Mouse (Mus musculus): Measurements from ENCODE around the gene Mettl18. TPM values are rescaled to one million over a fixed set of nuclear protein-coding genes. Genes with fewer than 3 reads are reported as not detected.
"Not testable (repeated sequence)": the region's sequence is repeated elsewhere in the genome, so short reads cannot be mapped to it uniquely, and the experiment has no call there.

Mettl18 gene
- polyA plus RNA-seq, 1 experiment from 2014 or later, result 8.6 TPM

DNA sequence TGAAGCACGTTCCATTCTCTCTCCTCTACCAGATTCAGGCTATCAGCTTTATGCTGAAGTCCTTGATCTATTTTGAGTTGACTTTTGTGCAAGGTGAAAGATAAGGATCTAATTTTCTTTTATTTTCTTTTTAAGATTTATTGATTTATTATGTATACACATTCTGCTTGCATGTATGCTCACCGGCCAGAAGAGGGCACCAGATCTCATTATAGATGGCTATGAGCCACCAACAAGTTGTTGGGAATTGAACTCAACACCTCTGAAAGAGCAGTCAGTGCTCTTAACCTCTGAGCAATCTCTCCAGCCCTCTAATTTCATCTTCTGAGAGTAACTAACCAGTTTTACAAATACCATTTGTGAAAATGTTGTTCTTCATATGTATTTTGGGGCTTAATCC, 14.5 kb downstream of the Mettl18 start:
- H3K4me1 ChIP-seq, result no peaks in the 10 kb centered on the region
- H3K36me3 ChIP-seq, result no peaks in the 10 kb centered on the region
- no peak overlapping the region for H3K9ac ChIP-seq (replicated peaks)
- H3K4me2 ChIP-seq (replicated peaks), result no peak overlapping the region
- H3K27ac ChIP-seq (replicated peaks), result no peak overlapping the region
- no peaks in the 10 kb centered on the region for H3K27me3 ChIP-seq
- 48% methylated on average over 2 of the region's 2 CpGs for WGBS
- H3K9me3 ChIP-seq, result no peaks in the 10 kb centered on the region
- no peak overlapping the region for H3K4me3 ChIP-seq
- no peak for ATAC-seq (replicated peaks)

GRCm38 (mm10) chr1:164014616-164015015, 19.9 kb downstream of the Mettl18 start:
- H3K9me3 ChIP-seq, result no peaks in the 10 kb centered on the region
- H3K4me3 ChIP-seq, result no peak overlapping the region
- H3K4me2 ChIP-seq (replicated peaks), result no peak overlapping the region
- H3K27me3 ChIP-seq, result no peaks in the 10 kb centered on the region
- H3K27ac ChIP-seq (replicated peaks), result no peak overlapping the region
- 69% methylated on average over 1 of the region's 1 CpGs for WGBS
- no peak overlapping the region for H3K9ac ChIP-seq (replicated peaks)
- no peak for ATAC-seq (replicated peaks)
- H3K36me3 ChIP-seq, result no peaks in the 10 kb centered on the region
- no peaks in the 10 kb centered on the region for H3K4me1 ChIP-seq

- no peak for ATAC-seq (replicated peaks)
- Histone ChIP-seq H3K36me3 (no peaks in the 10 kb centered on the region), H3K4me1 (no peaks in the 10 kb centered on the region), H3K4me2 (replicated peaks) (no peak overlapping the region), H3K27ac (replicated peaks) (no peak overlapping the region), H3K9me3 (no peaks in the 10 kb centered on the region), H3K9ac (replicated peaks) (no peak overlapping the region), H3K4me3 (no peak overlapping the region), H3K27me3 (no peaks in the 10 kb centered on the region)
- 89% methylated on average over 16 of the region's 16 CpGs for WGBS
Observed at GRCm38 (mm10) chr1:164018221-164018896, 23.7 kb downstream of the Mettl18 start.

DNA sequence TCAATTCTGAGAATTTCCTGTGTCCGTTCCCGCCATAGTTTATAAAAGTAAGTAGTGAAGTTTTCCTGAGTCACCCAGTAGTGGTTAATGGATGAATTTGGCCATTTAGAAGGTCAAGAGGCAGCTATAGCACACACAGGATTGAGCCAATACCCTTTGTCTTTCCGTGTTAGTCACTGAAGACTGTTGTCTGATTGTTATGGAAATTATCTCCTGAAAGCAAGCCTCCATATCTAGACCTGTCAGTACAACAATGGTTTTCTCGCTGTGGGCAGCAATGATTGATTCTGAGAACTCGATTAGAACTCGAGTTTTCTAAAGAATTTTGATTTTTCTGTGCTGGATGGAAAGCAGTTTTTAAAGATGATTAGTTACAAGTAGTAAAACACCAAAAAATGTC, 25.1 kb downstream of the Mettl18 start:
- H3K4me2 ChIP-seq (replicated peaks), result no peak overlapping the region
- no peak overlapping the region for H3K4me3 ChIP-seq
- no peaks in the 10 kb centered on the region for H3K9me3 ChIP-seq
- H3K27ac ChIP-seq (replicated peaks), result no peak overlapping the region
- ATAC-seq (replicated peaks), result no peak
- H3K36me3 ChIP-seq, result no peaks in the 10 kb centered on the region
- no peaks in the 10 kb centered on the region for H3K27me3 ChIP-seq
- no peak overlapping the region for H3K9ac ChIP-seq (replicated peaks)
- no peaks in the 10 kb centered on the region for H3K4me1 ChIP-seq
- 42% methylated on average over 6 of the region's 6 CpGs for WGBS

GRCm38 (mm10) chr1:164020746-164021145, 26.1 kb downstream of the Mettl18 start:
- not testable (repeated sequence) for H3K9ac ChIP-seq (replicated peaks); H3K27me3 ChIP-seq; ATAC-seq (replicated peaks); H3K4me2 ChIP-seq (replicated peaks); H3K36me3 ChIP-seq; H3K4me1 ChIP-seq; H3K4me3 ChIP-seq; H3K9me3 ChIP-seq; H3K27ac ChIP-seq (replicated peaks)
- WGBS, result 95% methylated on average over 3 of the region's 3 CpGs

DNA sequence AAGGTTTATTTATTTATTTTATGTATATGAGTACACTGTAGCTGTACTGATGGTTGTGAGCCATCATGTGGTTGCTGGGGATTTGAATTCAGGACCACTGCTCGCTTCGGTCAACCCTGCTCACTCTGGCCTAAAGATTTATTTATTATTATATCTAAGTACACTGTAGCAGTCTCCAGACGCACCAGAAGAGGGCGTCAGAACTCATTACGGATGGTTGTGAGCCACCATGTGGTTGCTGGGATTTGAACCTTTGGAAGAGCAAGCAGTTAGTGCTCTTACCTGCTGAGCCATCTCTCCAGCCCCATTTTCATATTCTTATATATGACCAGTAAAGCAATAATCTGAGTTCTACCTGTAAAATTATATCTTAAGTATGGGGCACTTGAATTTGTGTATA, 27.4 kb downstream of the Mettl18 start:
- not testable (repeated sequence) for H3K9me3 ChIP-seq; H3K27ac ChIP-seq (replicated peaks); H3K4me1 ChIP-seq; H3K4me2 ChIP-seq (replicated peaks); H3K36me3 ChIP-seq; H3K9ac ChIP-seq (replicated peaks); H3K27me3 ChIP-seq; H3K4me3 ChIP-seq; ATAC-seq (replicated peaks)
- 87% methylated on average over 5 of the region's 5 CpGs for WGBS

DNA sequence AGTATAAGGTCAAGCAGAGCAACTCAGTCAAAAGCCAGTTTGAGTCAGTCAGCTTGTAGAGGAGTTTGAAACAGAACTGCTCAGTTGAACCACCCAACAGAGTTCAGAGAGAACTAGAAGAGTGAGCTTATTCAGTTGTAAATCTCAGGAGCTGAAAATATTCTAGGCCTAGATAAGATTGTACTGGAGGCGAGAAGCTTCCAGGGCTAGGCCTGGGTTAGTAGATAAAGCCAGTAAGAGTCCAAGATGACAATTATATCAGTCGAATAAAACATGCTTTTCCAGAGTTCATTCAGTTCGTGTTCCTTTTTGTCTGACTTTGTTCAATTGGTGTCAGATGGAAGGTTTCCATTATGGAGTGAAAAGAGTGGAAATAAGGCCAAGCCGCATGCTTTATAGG, 31.0 kb downstream of the Mettl18 start:
- H3K4me3 ChIP-seq, result no peak overlapping the region
- ATAC-seq (replicated peaks), result no peak
- H3K27me3 ChIP-seq, result no peaks in the 10 kb centered on the region
- no peak overlapping the region for H3K9ac ChIP-seq (replicated peaks)
- H3K36me3 ChIP-seq, result no peaks in the 10 kb centered on the region
- 0 out of 2 replicates have a peak, but pooled peaks cover 3% of the 10 kb centered on the region for H3K9me3 ChIP-seq
- no peaks in the 10 kb centered on the region for H3K4me1 ChIP-seq
- no peak overlapping the region for H3K4me2 ChIP-seq (replicated peaks)
- 83% methylated on average over 4 of the region's 4 CpGs for WGBS
- no peak overlapping the region for H3K27ac ChIP-seq (replicated peaks)

DNA sequence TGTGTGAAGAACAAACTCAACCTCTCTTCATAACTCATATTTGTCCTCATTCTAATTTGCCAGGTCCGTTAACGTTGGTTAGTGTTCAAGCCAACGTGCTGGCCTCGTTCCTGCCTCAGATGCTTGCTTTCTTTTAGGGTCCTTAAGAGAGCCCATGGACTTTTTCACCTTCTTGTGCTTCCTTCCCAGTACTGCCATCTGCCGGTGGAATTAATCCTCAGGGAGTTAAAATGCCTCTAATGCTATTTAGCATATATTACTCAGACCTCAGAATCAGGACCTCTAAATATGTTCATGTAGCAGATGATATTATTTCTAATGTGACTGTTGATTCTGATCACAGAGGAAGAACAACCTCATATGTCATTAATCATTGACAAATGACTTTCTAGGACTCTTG, 32.7 kb downstream of the Mettl18 start:
- H3K9ac ChIP-seq (replicated peaks), result no peak overlapping the region
- no peak overlapping the region for H3K27ac ChIP-seq (replicated peaks)
- 63% methylated on average over 5 of the region's 5 CpGs for WGBS
- no peak overlapping the region for H3K4me3 ChIP-seq
- H3K4me1 ChIP-seq, result no peaks in the 10 kb centered on the region
- H3K36me3 ChIP-seq, result no peaks in the 10 kb centered on the region
- H3K27me3 ChIP-seq, result no peaks in the 10 kb centered on the region
- H3K4me2 ChIP-seq (replicated peaks), result no peak overlapping the region
- ATAC-seq (replicated peaks), result no peak
- 0 out of 2 replicates have a peak, but pooled peaks cover 3% of the 10 kb centered on the region for H3K9me3 ChIP-seq

DNA sequence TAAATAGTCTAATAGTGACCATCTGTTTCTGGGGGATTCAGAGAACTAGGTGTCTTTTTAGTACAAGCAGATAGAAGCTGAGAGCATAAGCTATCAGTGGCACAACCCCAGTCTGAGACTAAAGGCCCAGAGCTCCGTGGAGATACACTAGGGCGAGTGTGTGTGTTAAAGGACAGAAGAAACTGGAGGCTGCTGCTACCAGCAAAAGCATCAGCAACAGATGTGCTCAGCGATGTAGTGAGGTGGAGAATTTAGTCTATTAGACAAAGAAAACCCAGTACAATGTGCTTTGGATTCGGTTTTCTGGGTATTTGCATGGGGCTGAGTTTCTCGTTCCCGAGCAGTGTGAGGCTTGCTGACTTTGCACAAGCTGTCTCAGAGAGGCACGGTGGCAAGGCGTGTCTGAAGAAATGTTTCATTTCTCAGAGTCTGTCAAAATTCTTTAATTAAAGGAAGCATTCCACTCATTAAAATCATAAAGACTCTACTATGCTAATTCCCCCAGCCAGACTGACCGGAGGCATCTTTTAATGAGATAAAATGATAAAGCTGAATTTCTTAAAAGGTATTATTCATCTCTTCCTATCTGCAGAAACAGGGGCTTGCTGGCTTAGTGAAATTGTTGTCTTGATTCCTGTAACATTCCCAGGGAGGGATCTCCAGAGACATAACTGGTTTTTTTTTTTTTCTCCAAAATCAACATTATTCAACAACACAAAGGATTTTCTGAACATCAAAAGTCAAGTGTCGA, 45.9 kb downstream of the Mettl18 start:
- no peak for ATAC-seq (replicated peaks)

GRCm38 (mm10) chr1:164043549-164043948, 48.9 kb downstream of the Mettl18 start:
- H3K4me3 ChIP-seq, result no peak overlapping the region
- H3K27ac ChIP-seq (replicated peaks), result no peak overlapping the region
- no peaks in the 10 kb centered on the region for H3K4me1 ChIP-seq
- H3K27me3 ChIP-seq, result no peaks in the 10 kb centered on the region
- WGBS, result 31% methylated on average over 3 of the region's 3 CpGs
- no peak overlapping the region for H3K4me2 ChIP-seq (replicated peaks)
- H3K36me3 ChIP-seq, result no peaks in the 10 kb centered on the region
- ATAC-seq (replicated peaks), result no peak
- no peaks in the 10 kb centered on the region for H3K9me3 ChIP-seq
- H3K9ac ChIP-seq (replicated peaks), result no peak overlapping the region

More for the DNA sequence above, 45.9 kb downstream of the Mettl18 start:
- Histone ChIP-seq H3K27ac (replicated peaks) (no peak overlapping the region), H3K27me3 (no peaks in the 10 kb centered on the region), H3K4me1 (no peaks in the 10 kb centered on the region), H3K9me3 (no peaks in the 10 kb centered on the region), H3K4me3 (no peak overlapping the region), H3K9ac (replicated peaks) (no peak overlapping the region), H3K4me2 (replicated peaks) (no peak overlapping the region), H3K36me3 (no peaks in the 10 kb centered on the region)
- 77% methylated on average over 10 of the region's 10 CpGs for WGBS

Data from forebrain, embryonic 15.5 days (tissue).